Mouse (Mus musculus): ENCODE data around the gene Ppef2.
"Not testable (repeated sequence)": the region's sequence is repeated elsewhere in the genome, so short reads cannot be mapped to it uniquely, and the experiment has no call there.

Ppef2 gene

DNA sequence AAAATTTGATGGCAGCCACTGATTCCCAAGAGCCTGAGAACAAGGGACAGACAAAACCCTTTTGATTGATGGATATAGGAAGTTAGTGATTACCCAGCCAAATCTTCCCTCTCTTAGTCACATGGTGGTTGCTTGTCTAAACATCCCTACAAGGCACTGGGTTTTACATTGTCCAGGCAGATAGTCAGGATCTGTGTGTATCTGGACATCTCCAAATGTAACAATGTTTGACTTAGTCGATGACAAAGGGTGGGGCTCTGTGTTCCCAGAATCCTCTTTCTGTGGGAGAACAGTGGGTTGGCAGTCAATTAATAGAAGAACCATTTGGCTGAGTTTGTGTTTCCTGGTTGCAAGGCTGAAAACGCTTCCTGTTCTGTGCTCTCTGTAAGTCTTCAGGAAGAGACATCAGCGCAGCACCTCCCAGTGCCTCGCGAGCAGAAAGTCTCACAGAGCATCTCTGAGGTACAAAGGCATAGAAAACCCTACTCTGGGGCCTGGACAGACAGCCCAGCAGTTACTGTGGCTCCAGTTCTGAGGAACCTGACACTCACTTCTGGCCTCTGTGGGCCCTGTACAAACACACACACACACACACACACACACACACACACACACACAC lies 21.0 kb downstream of the Ppef2 start:
- DNase-seq, result no peak

DNA sequence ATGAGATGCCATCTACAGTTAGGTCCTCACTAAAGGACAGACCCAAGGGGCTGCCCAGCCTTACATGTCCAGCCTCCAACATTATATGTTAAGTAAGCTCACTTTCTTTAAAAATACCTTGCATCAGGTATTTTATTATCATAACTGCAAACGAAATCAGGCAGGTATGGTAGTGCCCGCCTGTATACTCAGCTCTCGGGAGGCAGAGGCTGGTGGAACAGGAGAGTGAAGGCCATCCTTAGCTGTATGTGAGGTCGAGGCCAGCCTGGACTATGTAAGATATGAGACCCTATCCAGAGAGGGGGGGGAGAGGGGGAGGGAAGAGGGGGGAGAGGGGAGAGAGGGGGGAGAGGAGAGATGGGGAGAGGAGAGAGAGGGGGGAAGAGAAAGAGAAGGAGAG lies 22.7 kb downstream of the Ppef2 start:
- no peak for DNase-seq

DNA sequence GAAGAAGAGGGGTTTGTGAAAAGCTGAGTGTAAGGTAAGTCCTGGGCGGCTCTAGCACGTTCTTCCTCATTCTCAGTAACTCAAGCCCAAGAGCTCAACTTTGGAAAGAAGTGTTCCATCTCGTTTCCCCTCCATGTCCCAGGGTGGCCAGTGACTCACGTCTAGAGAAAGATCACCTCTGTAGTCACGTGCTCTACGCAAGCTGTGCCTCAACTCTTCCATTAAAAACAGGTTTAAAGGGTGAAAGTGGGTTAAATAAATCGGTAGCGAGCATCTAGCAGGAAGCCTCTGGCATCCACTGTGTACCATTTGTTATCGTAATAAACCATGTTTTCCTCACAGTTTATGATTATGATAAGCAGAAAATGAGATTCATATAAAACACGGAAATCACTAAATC lies 24.2 kb downstream of the Ppef2 start:
- DNase-seq, result no peak

DNA sequence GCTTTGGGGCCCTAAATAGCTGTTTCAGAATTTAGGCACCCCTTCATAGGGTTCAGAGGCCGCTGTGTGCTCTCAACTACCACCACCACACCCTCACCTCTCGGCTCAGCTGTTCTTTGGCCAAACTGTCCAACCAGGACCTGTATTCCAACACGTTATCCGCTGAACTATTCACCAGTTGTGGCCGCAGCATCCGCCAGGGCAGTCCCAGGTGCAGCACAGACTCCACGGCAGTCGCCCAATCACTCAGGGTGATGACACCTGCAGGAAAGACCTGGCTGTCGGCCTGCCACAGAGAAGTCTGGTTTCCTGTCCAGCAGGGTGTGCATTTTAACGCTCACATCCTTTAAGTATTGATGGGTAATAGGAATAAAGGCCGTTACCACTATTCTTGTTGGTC lies 25.8 kb downstream of the Ppef2 start:
- DNase-seq, result no peak

DNA sequence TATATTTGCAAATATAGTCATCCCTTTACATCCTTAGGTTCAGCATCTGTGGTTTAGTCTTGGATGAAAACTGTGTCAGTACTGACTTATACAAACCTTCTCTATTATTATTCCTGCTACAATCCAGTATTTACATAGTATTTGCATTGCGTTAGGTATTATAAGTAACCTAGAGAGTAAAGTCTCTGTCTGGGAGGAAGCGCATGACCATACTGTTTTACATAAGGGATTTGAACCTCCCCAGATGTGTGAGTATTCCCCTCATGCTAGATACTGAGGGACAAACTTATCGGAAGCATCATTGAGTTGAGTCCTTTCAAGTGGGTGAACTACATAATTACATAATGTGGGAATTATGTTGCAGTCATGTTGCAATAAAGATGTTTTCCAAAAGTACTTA lies 26.6 kb downstream of the Ppef2 start:
- no peak for DNase-seq

DNA sequence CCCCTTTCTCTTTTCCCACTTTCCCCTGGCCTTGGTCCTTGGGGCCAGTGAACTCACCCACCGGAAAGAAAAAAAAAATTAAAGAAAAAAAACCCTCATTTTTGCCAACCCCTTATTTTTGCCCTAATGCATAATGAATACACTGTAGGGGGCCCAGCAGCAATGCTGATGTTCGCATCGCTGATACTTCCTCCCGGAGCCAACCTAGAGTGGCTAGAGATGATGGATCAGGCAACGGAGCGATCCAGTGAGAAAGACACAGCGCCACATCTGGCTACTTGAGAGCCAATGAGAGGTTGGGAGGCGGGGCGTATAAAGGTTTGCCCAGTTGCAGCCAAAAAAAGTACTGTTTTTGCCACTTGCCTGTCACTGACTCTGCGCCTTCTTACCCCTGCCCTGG lies 27.3 kb downstream of the Ppef2 start:
- no peak for DNase-seq

DNA sequence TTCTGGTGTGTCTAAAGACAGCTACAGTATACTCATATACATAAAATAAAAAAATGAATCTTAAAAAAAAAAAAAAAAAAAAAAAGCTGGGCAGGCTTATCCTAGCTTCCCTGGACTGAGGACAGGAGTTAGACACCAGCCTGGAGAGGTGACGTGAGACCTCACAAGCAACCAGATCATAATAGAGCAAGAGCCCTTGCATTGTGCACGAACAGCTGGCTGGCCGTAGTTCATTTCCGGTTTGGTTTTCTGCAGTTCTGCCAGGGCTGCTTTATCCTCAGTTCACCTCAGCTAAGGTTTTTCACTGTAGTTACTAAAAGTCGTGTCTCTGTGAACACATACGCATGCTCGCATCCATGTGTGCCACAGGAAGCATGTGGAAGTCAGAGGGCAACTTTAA lies 28.3 kb downstream of the Ppef2 start:
- no peak for DNase-seq

DNA sequence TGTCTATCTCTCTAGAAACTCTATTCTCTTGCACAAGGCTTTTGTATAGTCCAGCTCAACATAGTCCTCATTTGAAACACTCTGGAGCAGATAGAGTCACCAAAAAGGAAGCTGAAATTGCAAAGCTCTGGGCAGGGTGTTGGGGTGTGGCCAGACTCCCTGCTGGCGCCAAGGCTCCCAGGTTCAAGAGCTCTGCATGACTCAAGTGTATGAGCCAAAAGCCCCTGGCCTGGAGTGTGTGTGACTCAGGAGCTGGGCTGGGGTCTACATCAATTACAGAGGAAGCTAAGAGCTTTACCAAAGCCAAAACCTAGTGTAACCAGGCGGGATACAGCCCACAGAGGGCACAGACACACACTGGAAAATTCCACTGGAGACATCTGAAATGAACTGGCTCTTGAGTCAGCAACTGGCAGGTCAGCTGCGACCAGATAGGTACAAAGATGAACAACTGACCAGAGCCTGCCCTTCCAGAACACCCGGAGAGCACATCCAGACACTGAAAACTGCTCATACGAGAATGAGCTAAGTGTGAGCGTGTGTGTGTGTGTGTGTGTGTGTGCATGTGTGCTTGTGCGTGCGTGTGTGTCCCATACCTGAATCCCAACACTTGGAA lies 35.7 kb downstream of the Ppef2 start:
- DNase-seq, result peak; percentile 21

DNA sequence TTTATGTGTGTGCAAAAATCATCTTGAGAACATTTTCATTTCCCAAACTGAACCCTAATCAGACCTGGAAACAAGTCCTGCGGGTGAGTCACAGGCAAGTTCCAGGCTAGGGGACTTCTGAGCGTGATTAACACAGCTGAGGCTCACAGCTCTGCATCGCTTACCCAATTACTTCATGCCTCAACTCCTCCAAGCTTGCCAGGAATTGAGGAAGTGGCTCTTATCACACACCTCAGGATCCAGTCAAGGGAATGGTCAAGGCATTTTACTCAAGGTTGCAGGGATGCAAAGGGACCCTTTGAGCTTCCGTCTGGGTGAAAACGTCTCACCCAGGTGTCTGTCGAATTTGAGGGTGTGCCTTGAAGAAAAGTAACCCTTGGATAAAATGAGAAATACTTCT lies 36.3 kb downstream of the Ppef2 start:
- no peak for DNase-seq

DNA sequence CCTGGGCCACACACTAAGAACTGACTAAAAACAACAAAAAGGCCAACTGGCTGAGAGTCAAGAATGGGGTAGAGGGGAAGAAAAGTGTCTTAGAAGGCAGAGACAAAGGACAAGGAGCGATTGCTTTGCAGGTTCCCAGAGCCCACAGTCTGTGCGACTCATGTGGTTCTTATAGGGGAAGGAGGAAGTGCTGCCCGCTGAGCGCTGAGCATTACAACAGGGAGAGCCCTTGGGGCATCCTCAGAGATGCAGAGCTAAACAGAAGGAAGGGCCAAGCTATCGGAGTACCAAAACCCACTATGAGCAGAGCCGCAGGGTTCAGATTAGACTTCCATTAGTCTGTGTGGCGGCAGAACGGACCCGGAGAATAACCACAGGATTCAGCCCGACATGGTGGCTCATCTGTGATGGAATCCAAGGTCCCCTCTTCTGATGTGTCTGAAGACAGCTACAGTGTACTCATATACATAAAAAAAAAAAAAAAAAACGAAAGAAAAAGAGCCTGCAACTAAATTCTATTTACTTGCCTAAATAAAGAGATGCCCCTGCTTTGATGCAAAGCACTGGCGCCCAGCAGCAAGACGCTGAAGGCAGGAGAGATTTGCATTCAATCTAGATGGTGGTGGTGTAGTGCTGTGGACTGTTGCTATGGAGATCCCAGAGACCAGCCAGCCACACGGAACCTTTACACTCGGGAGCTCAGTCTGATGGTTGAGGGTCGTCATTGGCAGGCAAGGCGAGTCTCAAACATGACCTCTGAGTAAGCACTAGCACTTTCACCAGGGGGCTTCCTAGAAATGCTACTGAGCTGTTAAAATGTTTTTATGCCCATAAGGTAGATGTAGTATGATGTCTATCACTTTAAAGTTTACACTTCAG lies 36.9 kb downstream of the Ppef2 start:
- DNase-seq, result no peak

DNA sequence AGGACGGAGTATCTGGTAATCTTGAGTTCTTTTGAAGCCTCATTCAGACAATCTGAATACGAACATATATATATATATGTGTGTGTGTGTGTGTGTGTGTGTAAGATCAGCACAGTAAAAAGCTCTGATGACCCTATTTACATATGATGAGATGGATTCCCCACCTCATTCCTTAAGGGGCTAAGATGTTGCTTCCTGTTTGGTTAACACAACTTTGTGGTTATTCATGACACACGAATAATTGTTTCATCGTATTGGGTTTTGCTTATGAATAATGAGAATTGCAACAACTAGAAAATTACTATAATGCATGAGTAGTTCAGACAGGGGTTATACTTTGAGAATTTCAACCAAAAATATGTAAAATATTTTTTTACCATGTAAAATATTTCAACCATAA lies 40.8 kb downstream of the Ppef2 start, which contains the start of gene U90926:
U90926 (minus strand) TSS at position 101 of the 400 bp plus-strand sequence.
- no peak for DNase-seq

DNA sequence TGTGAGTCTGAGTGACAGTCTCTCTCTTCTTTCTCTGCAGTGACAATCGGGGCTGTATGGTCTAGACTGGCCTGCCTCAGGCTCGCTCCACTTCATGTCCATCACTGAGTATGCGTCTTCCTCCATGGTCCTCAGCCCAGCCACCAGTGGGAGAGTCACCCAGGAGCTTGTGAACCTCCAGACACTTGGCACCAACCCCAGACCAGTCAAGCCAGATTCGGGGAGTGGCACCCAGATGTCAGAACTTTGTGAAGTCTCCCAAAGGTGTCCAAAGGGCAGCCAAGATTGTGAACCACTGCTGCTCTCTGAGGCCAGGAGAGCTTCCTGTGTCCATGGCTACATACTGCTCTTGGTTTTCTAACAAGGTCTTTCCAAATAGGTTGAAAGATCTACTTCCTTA lies 43.8 kb downstream of the Ppef2 start:
- no peak for DNase-seq

DNA sequence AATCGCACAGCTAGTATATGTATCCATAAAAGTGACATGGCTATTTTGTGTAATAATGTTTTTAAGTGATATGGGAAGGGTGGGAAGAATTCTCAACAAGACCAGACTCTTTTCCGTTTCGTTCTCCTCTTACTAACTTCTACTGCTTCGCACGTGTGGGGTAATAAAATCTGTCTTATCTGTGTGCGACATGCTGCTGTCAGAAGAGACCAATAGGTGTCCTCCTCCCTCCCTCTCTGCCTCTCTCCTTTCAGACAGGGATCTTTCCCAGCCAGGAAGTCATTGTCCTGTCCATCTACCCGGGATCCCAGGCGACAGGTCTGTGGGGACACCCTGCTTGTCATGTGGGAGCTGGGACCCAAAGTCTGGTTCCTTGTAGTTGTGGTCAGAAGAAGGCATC lies 45.9 kb downstream of the Ppef2 start:
- DNase-seq, result no peak

DNA sequence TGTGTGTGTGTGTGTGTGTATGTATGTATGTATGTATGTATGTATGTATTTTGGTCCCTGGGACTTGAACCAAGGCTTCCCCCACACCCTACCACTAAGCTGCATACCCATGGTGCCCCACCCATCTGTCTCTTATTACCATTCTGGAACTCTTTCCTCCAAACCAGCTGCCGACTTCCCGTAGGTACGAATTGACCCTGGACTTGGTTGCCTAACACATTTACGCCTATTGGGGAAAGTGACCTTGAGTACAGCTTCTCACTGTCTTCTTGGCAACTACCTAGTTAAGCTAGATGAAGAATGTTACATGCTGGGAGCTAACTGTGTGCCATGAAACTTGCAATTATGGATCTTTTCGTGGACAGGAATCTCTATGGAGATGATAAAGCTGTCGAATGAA lies 50.0 kb downstream of the Ppef2 start:
- DNase-seq, result no peak

DNA sequence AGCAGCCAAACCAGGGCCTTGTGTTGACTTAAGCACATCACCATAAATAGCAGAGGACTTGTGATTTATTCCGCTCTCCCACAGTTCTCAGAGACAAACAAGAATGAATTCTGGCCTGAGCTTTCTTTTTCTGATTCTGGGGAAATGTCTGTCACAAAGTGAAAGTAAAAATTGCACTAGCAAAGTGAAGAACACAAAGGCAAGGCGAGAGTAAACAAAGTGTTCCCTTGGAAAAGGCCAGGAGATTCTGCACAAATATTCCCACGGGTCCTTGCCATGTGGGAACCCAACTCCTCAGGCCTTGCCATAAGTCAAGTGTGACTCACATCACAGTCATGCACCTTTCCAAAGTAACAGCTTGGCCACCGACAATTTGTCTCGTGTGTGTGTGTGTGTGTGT lies 50.4 kb downstream of the Ppef2 start:
- no peak for DNase-seq

DNA sequence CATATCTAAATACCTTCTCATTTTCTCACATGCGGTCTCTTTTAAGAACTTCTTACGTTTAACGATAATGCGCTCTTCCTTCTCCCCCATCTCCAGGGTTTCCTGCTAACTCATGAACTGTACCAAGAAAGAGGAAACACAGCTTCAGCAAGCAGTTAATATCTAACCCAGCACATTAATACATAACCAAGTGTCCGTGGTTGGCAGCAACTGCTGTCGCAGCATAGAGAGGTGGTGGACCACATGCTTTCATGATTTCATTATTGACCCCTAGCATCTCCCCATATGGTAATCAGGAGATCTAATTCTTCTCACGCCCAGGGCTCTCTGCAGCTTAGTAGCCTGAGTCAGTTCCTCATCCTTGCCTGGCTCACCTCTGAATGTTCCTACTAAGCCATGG lies 50.9 kb downstream of the Ppef2 start:
- no peak for DNase-seq

DNA sequence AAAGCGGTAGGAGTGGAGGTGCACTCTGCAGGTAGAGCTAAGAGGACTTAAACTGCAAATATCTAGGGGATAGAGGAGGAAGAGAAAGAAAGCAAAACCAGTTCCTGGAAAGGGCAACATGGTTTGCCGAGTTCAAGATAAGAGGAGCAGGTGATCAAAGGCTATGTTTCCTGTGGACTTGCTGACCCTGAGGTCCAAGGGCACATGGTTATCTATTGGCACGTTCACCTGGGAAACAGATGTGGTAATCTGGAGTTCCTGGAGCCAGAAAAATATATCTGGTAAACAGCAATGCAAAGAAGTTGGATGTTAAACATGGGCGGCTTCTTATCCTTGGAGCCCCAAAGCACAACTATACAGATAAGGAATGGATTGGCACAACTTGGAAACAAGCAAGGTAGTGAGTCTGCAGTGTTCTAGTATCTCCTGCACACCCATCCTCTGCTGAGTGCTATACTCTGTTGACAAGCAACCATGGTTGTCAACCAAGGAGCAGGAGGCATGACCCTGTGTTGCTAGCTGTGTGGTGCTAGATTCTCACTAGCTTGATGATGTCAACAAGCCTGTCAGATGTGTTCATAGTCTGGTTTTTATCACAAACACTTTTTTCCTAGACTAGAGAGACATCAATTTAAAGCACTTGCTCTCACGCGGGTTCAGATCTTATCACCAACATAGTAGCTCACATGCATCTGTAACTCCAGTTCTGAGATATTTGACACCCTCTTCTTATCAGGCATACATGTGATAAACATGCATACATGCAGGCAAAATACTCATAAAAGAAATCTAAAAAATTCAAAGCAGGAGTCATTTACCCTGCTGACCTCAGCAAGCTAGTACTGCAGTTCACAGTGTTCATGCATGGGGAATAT lies 51.7 kb downstream of the Ppef2 start:
- DNase-seq, result no peak

DNA sequence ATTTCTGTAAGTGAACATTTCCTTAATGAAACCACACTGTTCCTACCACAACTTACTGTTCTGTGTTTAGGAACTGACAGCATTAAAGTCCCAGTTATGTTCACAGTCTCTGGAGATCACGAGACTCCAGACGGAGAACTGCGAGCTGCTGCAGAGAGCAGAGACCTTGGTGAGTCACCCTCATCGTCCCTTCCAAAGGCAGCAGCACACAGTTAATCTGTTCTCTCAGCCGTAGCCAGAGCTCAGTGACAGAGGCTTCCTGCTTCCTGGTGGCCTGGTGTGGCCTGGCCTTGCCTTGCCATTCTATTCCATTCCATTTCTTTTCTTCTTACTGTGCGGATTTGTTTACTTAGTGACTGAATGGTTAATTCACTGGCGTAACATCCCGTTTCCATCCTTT lies 57.8 kb downstream of the Ppef2 start:
- DNase-seq, result no peak

DNA sequence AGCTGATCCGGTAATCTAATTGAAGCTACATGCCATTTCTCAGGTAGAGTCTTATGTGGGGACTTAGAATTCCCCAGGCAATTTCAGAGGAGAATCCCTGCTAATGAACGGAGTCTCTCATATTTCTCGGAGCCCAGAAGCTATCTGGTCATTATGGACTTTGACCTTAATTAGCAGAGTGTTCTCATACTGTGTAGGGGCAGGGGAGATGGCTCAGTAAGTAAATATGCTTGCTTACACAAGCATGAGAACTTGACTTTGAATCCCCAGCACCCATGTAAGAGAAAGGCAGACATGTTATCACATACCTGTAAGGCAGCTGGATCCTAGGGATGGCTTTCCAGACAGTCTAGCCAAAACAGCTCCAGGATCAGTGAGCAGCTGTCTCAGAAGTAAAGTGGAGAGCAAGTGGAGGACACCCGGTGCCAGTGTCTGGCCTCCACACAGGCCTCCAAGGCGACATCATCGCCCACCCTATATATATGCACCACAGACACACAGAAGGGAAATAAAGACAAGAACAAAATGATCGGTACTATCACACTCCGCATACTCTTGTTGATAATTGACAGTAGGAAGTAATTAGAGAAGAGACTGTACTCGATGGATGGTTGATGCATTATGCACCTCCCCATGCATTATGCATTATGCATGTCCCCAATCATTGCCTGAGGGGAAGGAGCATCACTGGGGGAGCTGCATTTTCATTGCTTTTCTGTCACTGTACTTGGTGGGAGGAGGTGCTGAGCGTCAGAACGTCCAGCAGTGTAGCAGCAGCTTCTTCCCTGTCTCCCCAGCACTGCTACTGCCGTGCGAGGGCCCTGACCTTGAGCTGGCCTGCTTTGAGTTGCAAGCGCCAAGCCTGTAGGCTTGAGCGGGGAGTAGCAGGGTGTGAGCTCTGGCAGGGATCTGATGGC lies 58.9 kb downstream of the Ppef2 start:
- no peak for DNase-seq

DNA sequence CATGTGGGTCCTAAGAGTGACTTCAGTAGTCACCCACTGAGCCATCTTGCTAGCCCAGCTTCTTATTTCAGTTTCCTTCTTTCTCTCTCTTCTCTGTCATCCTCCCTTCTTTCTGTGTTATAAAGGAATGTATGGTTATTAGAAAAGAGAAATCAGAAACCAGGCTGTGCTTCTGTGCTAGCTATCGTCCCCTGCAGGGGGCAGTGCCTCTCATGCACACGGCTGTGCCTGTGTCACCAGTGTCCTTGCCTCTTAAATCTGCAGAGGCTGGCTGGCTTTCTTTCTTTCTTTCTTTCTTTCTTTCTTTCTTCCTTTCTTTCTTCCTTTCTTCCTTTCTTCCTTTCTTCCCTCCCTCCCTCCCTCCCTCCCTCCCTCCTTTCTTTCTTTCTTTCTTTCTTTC lies 60.4 kb downstream of the Ppef2 start:
- not testable (repeated sequence) for DNase-seq

DNA sequence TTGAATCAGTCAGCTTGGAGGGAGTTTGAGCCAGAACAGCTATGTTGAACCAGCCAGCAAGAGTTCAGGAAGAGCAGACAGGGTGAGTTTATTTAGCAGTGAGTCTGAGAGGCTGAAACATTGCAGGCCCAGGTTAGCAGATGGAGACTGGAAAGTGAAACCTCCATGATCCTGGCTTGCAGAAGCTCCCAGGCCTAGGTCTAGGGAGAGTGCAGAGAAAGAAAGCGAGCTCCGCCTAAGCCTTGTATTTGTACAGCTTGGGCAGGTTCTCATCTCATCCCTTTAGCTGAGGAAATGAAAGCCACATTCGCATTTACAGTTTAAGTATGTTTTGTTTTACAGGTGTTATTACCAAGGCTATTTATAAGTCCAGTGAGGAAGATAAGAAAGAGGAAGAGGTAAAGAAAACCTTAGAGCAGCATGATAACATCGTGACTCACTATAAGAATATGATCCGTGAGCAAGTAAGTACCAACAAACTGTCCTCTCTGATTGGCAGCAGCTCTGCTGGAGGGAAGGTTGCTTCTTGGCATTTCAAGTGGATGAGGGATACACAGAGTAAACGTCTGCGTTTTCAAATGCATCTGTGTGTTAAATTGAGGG lies 67.1 kb downstream of the Ppef2 start:
- no peak for DNase-seq
